Mouse (Mus musculus) heart, embryonic 15.5 days (tissue): ENCODE measurements around the gene Sult1b1. TPM values are rescaled to one million over a fixed set of nuclear protein-coding genes. Genes with fewer than 3 reads are reported as not detected.
"Not testable (repeated sequence)": the region's sequence is repeated elsewhere in the genome, so short reads cannot be mapped to it uniquely, and the experiment has no call there.

Experiments used
- ATAC-seq: fragments of 200-750 bp; cut with Nextera tagmentation; replicated peaks from 2 replicates; pipeline ENCODE4 v1.8.0; 2017; ENCODE audit warnings: low read depth, moderate TSS enrichment; ENCODE audit not compliant: insufficient number of reproducible peaks, insufficient read depth, low FRiP score
- H3K27ac ChIP-seq: fragments of 300-500 bp; sonication (generic); 2 replicates; pipeline ENCODE4 v1.5.1; 2015; ENCODE audit warnings: mild to moderate bottlenecking, inconsistent platforms
- H3K27me3 ChIP-seq: fragments of 300-500 bp; sonication (generic); 2 replicates; pipeline ENCODE4 v1.6.1; 2015; ENCODE audit warnings: inconsistent platforms
- H3K36me3 ChIP-seq: fragments of 300-500 bp; sonication (generic); 2 replicates; pipeline ENCODE4 v1.6.1; 2015; ENCODE audit warnings: mild to moderate bottlenecking, inconsistent platforms
- H3K4me1 ChIP-seq: fragments of 300-500 bp; sonication (generic); replicated peaks from 2 replicates; pipeline ENCODE4 v1.6.1; 2015; ENCODE audit warnings: inconsistent platforms
- H3K4me2 ChIP-seq: fragments of 300-500 bp; sonication (generic); 2 replicates; pipeline ENCODE4 v1.6.1; 2015; ENCODE audit warnings: inconsistent platforms, mild to moderate bottlenecking, moderate library complexity
- H3K4me3 ChIP-seq: fragments of 300-500 bp; sonication (generic); 2 replicates; pipeline ENCODE4 v1.5.1; 2015; ENCODE audit warnings: mild to moderate bottlenecking, inconsistent platforms
- H3K9ac ChIP-seq: fragments of 300-500 bp; sonication (generic); 2 replicates; pipeline ENCODE4 v1.6.1; 2015; ENCODE audit warnings: mild to moderate bottlenecking, inconsistent platforms
- H3K9me3 ChIP-seq: fragments of 300-500 bp; sonication (generic); replicated peaks from 2 replicates; pipeline ENCODE4 v1.6.1; 2016; ENCODE audit warnings: inconsistent platforms
- WGBS: fragments of 180-500 bp; shearing (Covaris S2); methylation state at CpG from one replicate; pipeline ENCODE4 v1.1.7; 2015; ENCODE audit warnings: mixed read lengths; 5-methylcytosine and 5-hydroxymethylcytosine counted together
- polyA plus RNA-seq: library from polyadenylated mRNA; unstranded; fragments of >200 nt; fragmentation: Nextera tagmentation; extraction: Ambion mirVana; gene quantifications from 2 replicates; pipeline ENCODE4 v1.2.1, GENCODE M21; 2015

The Sult1b1 gene
- polyA plus RNA-seq, 1 experiment from 2014 or later, result not detected

GRCm38 (mm10) chr5:87532288-87532687 is 5.7 kb downstream of the Sult1b1 start:
- WGBS, result 59% methylated on average over 2 of the region's 2 CpGs
- Histone ChIP-seq H3K4me2 (no peak overlapping the region), H3K27me3 (no peaks in the 10 kb centered on the region), H3K27ac (no peak overlapping the region), H3K4me1 (no peaks in the 10 kb centered on the region), H3K9me3 (no peaks in the 10 kb centered on the region), H3K36me3 (no peaks in the 10 kb centered on the region), H3K9ac (no peak overlapping the region), H3K4me3 (no peak overlapping the region)
- ATAC-seq, result no peak

GRCm38 (mm10) chr5:87523561-87523960 is 14.4 kb downstream of the Sult1b1 start:
- H3K27ac ChIP-seq, H3K4me2 ChIP-seq, H3K27me3 ChIP-seq, H3K4me3 ChIP-seq, H3K9me3 ChIP-seq, H3K36me3 ChIP-seq, H3K9ac ChIP-seq, H3K4me1 ChIP-seq, ATAC-seq: not testable (repeated sequence)
- WGBS, result 76% methylated on average over 2 of the region's 2 CpGs

- Histone ChIP-seq H3K9me3 (no peaks in the 10 kb centered on the region), H3K4me2 (no peak overlapping the region), H3K4me1 (no peaks in the 10 kb centered on the region), H3K4me3 (no peak overlapping the region), H3K36me3 (no peaks in the 10 kb centered on the region), H3K9ac (no peak overlapping the region), H3K27ac (no peak overlapping the region), H3K27me3 (no peaks in the 10 kb centered on the region)
- 56% methylated on average over 4 of the region's 4 CpGs for WGBS
- no peak for ATAC-seq
Measured at GRCm38 (mm10) chr5:87505776-87506458, 32.1 kb downstream of the Sult1b1 start.

- Histone ChIP-seq H3K9ac (no peak overlapping the region), H3K27ac (no peak overlapping the region), H3K4me1 (no peaks in the 10 kb centered on the region), H3K4me2 (no peak overlapping the region), H3K9me3 (no peaks in the 10 kb centered on the region), H3K27me3 (no peaks in the 10 kb centered on the region), H3K4me3 (no peak overlapping the region), H3K36me3 (no peaks in the 10 kb centered on the region)
- ATAC-seq, result no peak
- WGBS, result 52% methylated on average over 1 of the region's 1 CpGs
Measured at GRCm38 (mm10) chr5:87502687-87503086, 35.3 kb downstream of the Sult1b1 start.

- Histone ChIP-seq H3K4me3 (no peak overlapping the region), H3K27ac (no peak overlapping the region), H3K9ac (no peak overlapping the region), H3K4me1 (no peaks in the 10 kb centered on the region), H3K27me3 (no peaks in the 10 kb centered on the region), H3K4me2 (no peak overlapping the region), H3K36me3 (no peaks in the 10 kb centered on the region), H3K9me3 (no peaks in the 10 kb centered on the region)
- ATAC-seq, result no peak
Measured at GRCm38 (mm10) chr5:87499341-87499740, 38.7 kb downstream of the Sult1b1 start.

- Histone ChIP-seq H3K27me3 (no peaks in the 10 kb centered on the region), H3K9me3 (no peaks in the 10 kb centered on the region), H3K4me2 (no peak overlapping the region), H3K36me3 (no peaks in the 10 kb centered on the region), H3K4me3 (no peak overlapping the region), H3K27ac (no peak overlapping the region), H3K9ac (no peak overlapping the region), H3K4me1 (no peaks in the 10 kb centered on the region)
- no peak for ATAC-seq
Measured at GRCm38 (mm10) chr5:87498936-87499335, 39.1 kb downstream of the Sult1b1 start.

- Histone ChIP-seq H3K4me2 (no peak within 1 kb of the TSS), H3K27me3 (no peaks in the 10 kb centered on the region), H3K4me1 (no peaks in the 10 kb centered on the region), H3K27ac (no peak within 1 kb of the TSS), H3K9me3 (no peaks in the 10 kb centered on the region), H3K4me3 (no peak within 1 kb of the TSS), H3K36me3 (no peaks in the 10 kb centered on the region), H3K9ac (no peak within 1 kb of the TSS)
- no peak for ATAC-seq
- WGBS, result 78% methylated on average over 1 of the region's 1 CpGs
Measured at GRCm38 (mm10) chr5:87490771-87491170, 47.2 kb downstream of the Sult1b1 start, which contains the start of gene Ugt2a1. TSS of gene Ugt2a1 (minus strand) at chr5:87490871.

GRCm38 (mm10) chr5:87486706-87487105 is 51.3 kb downstream of the Sult1b1 start, which contains the start of gene Gm43638:
TSS of gene Gm43638 (minus strand) at chr5:87486806.
- ATAC-seq, H3K27me3 ChIP-seq, H3K27ac ChIP-seq, H3K36me3 ChIP-seq, H3K4me1 ChIP-seq, H3K9ac ChIP-seq, H3K9me3 ChIP-seq, H3K4me2 ChIP-seq, H3K4me3 ChIP-seq: not testable (repeated sequence)
- WGBS, result 71% methylated on average over 1 of the region's 1 CpGs

GRCm38 (mm10) chr5:87482160-87482559 is 55.8 kb downstream of the Sult1b1 start, which contains the start of gene Ugt2a2:
TSS of gene Ugt2a2 (minus strand) at chr5:87482260.
- no peak within 1 kb of the TSS for H3K4me3 ChIP-seq
- 66% methylated on average over 5 of the region's 5 CpGs for WGBS
- H3K27ac ChIP-seq, result no peak within 1 kb of the TSS
- no peaks in the 10 kb centered on the region for H3K36me3 ChIP-seq
- H3K4me2 ChIP-seq, result no peak within 1 kb of the TSS
- ATAC-seq, result no peak
- H3K9me3 ChIP-seq, result no peaks in the 10 kb centered on the region
- no peaks in the 10 kb centered on the region for H3K4me1 ChIP-seq
- no peak within 1 kb of the TSS for H3K9ac ChIP-seq
- H3K27me3 ChIP-seq, result no peaks in the 10 kb centered on the region

Other genes starting within 250 kb of the Sult1b1 start
- not detected in 2 replicates for gene Ugt2a3, start 201.0 kb downstream of the Sult1b1 start, polyA plus RNA-seq
- not detected in 2 replicates for gene Ugt2b38, start 114.0 kb downstream of the Sult1b1 start, polyA plus RNA-seq
- not detected in 2 replicates for gene Ugt2a2, start 55.9 kb downstream of the Sult1b1 start, polyA plus RNA-seq
- gene Gm43638, start 51.4 kb downstream of the Sult1b1 start, polyA plus RNA-seq, result not detected in 2 replicates
- gene Ugt2a1, start 47.3 kb downstream of the Sult1b1 start, polyA plus RNA-seq, result not detected in 2 replicates
- not detected in 2 replicates for gene Sult1d1, start 30.8 kb upstream of the Sult1b1 start, polyA plus RNA-seq
- gene Sult1e1, start 53.4 kb upstream of the Sult1b1 start, polyA plus RNA-seq, result 0.11 TPM in 1 of 2 replicates, not detected in the other
- not detected in 2 replicates for gene Csn1s1, start 128.0 kb upstream of the Sult1b1 start, polyA plus RNA-seq
- 0.24 TPM in 1 of 2 replicates, not detected in the other for gene Csn2, start 161.4 kb upstream of the Sult1b1 start, polyA plus RNA-seq
- gene Csn1s2a, start 236.4 kb upstream of the Sult1b1 start, polyA plus RNA-seq, result not detected in 2 replicates